Mouse (Mus musculus): ENCODE measurements at regions not wholly inside any gene's neighbourhood (a gene's known extent, or its start where the extent isn't known, plus 50 kb on each side); places are given as distances from the start of the nearest gene placed in this dataset.

- H3K27ac ChIP-seq (ENCODE audit: insufficient read depth, low read depth): no peak overlapping the region
- in situ Hi-C loops (cut with MboI; ENCODE audit: low pct_ligation_motif_present, low pct_unique_long_range_greater_than_20kb, low sequenced_read_pairs): loop anchor here (25.0 kb wide), 1 partner anchor 403 kb away; the partner anchor contains the start of gene Fggy
- H3K9me3 ChIP-seq (replicated peaks; ENCODE audit: low read length): no peaks in the 10 kb centered on the region
- H3K4me1 ChIP-seq (ENCODE audit: control insufficient read depth in 1 of 2, insufficient read depth in 2 of 2): peaks cover 16 to 52% of the 10 kb centered on the region in 2 experiments
- H3K4me3 ChIP-seq (replicated peaks in 1 of 3; ENCODE audit: low read depth in 2 of 3, low read length in 2 of 3, poor library complexity in 1 of 3): no peak overlapping the region
- no peaks in the 10 kb centered on the region for H3K79me2 ChIP-seq (replicated peaks; ENCODE audit: control insufficient read depth, extremely low read depth, insufficient read depth, poor library complexity, severe bottlenecking)
- no peak overlapping the region for H3K9ac ChIP-seq (ENCODE audit: insufficient read depth, low read depth)
- H3K36me3 ChIP-seq (replicated peaks in 1 of 2; ENCODE audit: control insufficient read depth in 1 of 2, insufficient read depth in 1 of 2, low read length in 1 of 2): no peaks in the 10 kb centered on the region
- DNase-seq (ENCODE audit: extremely low read depth): no peak
- TF ChIP-seq USF1 (IDR thresholded peaks at IDR 0.05; ENCODE audit: low read depth, low read length) (no peak), CTCF (conservative IDR thresholded peaks at IDR 0.05 in 1 of 2, IDR thresholded peaks at IDR 0.05 in 1 of 2; ENCODE audit: low read depth in 2 of 2, low read length in 2 of 2) (no peak), USF2 (conservative IDR thresholded peaks at IDR 0.05; ENCODE audit: low read depth, low read length) (no peak), MAFK (IDR thresholded peaks at IDR 0.05; ENCODE audit: insufficient replicate concordance, low read length) (no peak), UBTF (IDR thresholded peaks at IDR 0.05; ENCODE audit: low read depth, low read length) (no peak), MEF2A (IDR thresholded peaks at IDR 0.05; ENCODE audit: borderline replicate concordance, low read depth, low read length) (no peak), TCF12 (IDR thresholded peaks at IDR 0.05; ENCODE audit: low read depth, low read length) (no peak), HCFC1 (IDR thresholded peaks at IDR 0.05; ENCODE audit: low read depth, low read length) (no peak), MAX (IDR thresholded peaks at IDR 0.05; ENCODE audit: low read length) (no peak), ZKSCAN1 (IDR thresholded peaks at IDR 0.05; ENCODE audit: borderline replicate concordance, low read depth, low read length) (no peak), JUND (conservative IDR thresholded peaks at IDR 0.05; ENCODE audit: low read depth, low read length) (no peak)
- H3K27me3 ChIP-seq (replicated peaks): no peaks in the 10 kb centered on the region
- no peak overlapping the region for H3K4me2 ChIP-seq (ENCODE audit: insufficient read depth, low read depth, poor library complexity, severe bottlenecking)
- dilution Hi-C loops (cut with MboI; ENCODE audit: extremely low pct_ligation_motif_present, extremely low pct_unique_long_range_greater_than_20kb, low sequenced_read_pairs): no loop called here
These were observed 106.8 kb upstream of the Jun start for GRCm38 (mm10) chr4:95158632-95159424.

GRCm38 (mm10) chr4:95159821-95160220 lies 107.8 kb upstream of the Jun start:
- dilution Hi-C loops (cut with MboI; ENCODE audit: extremely low pct_ligation_motif_present, extremely low pct_unique_long_range_greater_than_20kb, low sequenced_read_pairs) (no loop called here), in situ Hi-C loops (cut with MboI; ENCODE audit: low pct_ligation_motif_present, low pct_unique_long_range_greater_than_20kb, low sequenced_read_pairs) (loop anchor here (10.0 to 25.0 kb wide), 2 partner anchors 105 to 402 kb away; partner anchors contain the start of genes Fggy and Jun)
- H3K4me1 ChIP-seq (ENCODE audit: control insufficient read depth in 1 of 2, insufficient read depth in 2 of 2): peaks cover 16 to 55% of the 10 kb centered on the region in 2 experiments
- no peak overlapping the region for H3K9ac ChIP-seq (ENCODE audit: insufficient read depth, low read depth)
- no peak for DNase-seq (ENCODE audit: extremely low read depth)
- H3K9me3 ChIP-seq (replicated peaks; ENCODE audit: low read length): no peaks in the 10 kb centered on the region
- no peak overlapping the region for H3K4me2 ChIP-seq (ENCODE audit: insufficient read depth, low read depth, poor library complexity, severe bottlenecking)
- H3K4me3 ChIP-seq (replicated peaks in 1 of 3; ENCODE audit: low read depth in 2 of 3, low read length in 2 of 3, poor library complexity in 1 of 3): no peak overlapping the region
- H3K27me3 ChIP-seq (replicated peaks): no peaks in the 10 kb centered on the region
- no peaks in the 10 kb centered on the region for H3K36me3 ChIP-seq (replicated peaks in 1 of 2; ENCODE audit: control insufficient read depth in 1 of 2, insufficient read depth in 1 of 2, low read length in 1 of 2)
- no peaks in the 10 kb centered on the region for H3K79me2 ChIP-seq (replicated peaks; ENCODE audit: control insufficient read depth, extremely low read depth, insufficient read depth, poor library complexity, severe bottlenecking)
- TF ChIP-seq E2F4 (IDR thresholded peaks at IDR 0.05; ENCODE audit: insufficient replicate concordance, low read depth, low read length) (no peak), MEF2A (IDR thresholded peaks at IDR 0.05; ENCODE audit: borderline replicate concordance, low read depth, low read length) (no peak)
- no peak overlapping the region for H3K27ac ChIP-seq (ENCODE audit: insufficient read depth, low read depth)
